Mouse (Mus musculus): Measurements from ENCODE around the gene Tcl1. TPM values are rescaled to one million over a fixed set of nuclear protein-coding genes. Genes with fewer than 3 reads are reported as not detected.

Gene Tcl1
- not detected in 2 replicates for polyA plus RNA-seq (2012; rRNA removed)

DNA sequence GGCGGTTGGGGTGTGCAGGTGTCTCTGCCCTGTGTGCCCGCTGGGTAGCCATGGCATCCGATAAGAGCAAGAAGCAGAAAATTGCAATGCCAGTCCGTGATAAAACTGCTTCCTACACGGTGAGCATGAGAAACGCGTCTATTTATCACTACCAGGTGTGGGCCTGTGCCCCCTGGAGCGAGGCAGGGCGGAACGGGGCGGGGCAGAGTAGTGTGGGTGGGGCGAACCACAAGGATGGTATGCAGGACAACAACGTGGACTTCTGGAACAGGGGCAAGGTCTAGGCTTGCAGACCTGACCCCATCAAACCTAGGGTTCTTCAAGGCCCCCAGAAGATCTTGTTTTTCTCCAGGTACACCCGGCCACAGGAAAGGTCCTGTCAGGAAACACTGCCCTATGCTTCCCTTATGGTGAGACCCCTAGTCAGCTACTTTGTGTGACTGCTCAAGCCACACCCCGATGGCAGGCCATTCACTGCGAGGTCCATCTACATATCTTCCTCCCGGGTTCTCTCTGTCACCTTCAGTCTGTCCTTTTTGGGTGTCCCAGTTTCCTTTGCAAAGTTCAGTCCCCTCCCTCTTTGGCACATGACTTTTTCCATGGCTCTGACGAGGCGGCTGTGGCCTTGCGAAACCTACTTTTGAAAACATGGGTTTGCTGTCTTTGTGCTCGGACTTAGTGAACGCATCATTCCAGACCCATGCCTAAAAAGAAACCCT lies at the start of gene Tcl1:
TSS of gene Tcl1 (minus strand) at position 193 of the 719 bp plus-strand sequence.

GRCm38 (mm10) chr12:105201657-105202056 lies 20.9 kb downstream of the Tcl1 start, which contains the start of gene Tcl1b4:
TSS of gene Tcl1b4 (plus strand) at chr12:105201957.

DNA sequence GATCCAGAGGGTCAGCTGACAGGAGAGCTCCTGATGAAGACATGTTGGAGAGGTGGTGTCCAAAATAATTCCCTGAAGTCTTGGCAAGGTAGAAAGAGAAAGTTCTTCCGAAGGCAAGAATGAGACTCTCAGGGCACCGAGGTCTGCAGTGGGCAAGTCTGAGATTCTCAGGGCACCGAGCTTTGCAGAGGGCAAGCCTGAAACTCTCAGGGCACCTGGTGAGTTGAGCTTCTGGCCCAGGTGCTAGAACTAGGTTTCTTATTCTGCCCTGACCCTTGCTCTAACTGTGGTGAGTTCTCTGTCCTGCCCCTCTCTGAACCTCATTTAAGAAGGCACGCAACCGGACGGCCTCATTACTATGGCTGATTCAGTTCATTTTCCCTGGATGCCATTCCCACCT lies 31.9 kb downstream of the Tcl1 start, which contains the start of gene Tcl1b3:
TSS of gene Tcl1b3 (plus strand) at position 301 of the 400 bp plus-strand sequence.

GRCm38 (mm10) chr12:105176044-105176443 lies 46.5 kb downstream of the Tcl1 start, which contains the start of gene Tcl1b5:
TSS of gene Tcl1b5 (plus strand) at chr12:105176344.

Other genes starting within 250 kb of the Tcl1 start
- gene Syne3, start 213.0 kb downstream of the Tcl1 start, polyA plus RNA-seq (2012; rRNA removed): 3.4 and 3.6 TPM in 2 replicates
- gene Glrx5, start 190.1 kb downstream of the Tcl1 start, polyA plus RNA-seq (2012; rRNA removed): 93.3 and 108 TPM in 2 replicates
- gene Tcl1b2, start 76.8 kb downstream of the Tcl1 start, polyA plus RNA-seq (2012; rRNA removed): not detected in 2 replicates
- gene Tcl1b1, start 63.1 kb downstream of the Tcl1 start, polyA plus RNA-seq (2012; rRNA removed): not detected in 2 replicates
- gene Tcl1b5, start 46.4 kb downstream of the Tcl1 start, polyA plus RNA-seq (2012; rRNA removed): not detected in 2 replicates
- gene Tcl1b3, start 31.8 kb downstream of the Tcl1 start, polyA plus RNA-seq (2012; rRNA removed): not detected in 2 replicates
- gene Tcl1b4, start 20.8 kb downstream of the Tcl1 start, polyA plus RNA-seq (2012; rRNA removed): not detected in 2 replicates
- gene Tunar, start 111.1 kb upstream of the Tcl1 start, polyA plus RNA-seq (2012; rRNA removed): not detected in 2 replicates
- 1.4 and 1.6 TPM in 2 replicates for gene D430019H16Rik, start 231.1 kb upstream of the Tcl1 start, polyA plus RNA-seq (2012; rRNA removed)